ENCODE assay signal across 12 mouse cellular contexts in the genomic region with DNA sequence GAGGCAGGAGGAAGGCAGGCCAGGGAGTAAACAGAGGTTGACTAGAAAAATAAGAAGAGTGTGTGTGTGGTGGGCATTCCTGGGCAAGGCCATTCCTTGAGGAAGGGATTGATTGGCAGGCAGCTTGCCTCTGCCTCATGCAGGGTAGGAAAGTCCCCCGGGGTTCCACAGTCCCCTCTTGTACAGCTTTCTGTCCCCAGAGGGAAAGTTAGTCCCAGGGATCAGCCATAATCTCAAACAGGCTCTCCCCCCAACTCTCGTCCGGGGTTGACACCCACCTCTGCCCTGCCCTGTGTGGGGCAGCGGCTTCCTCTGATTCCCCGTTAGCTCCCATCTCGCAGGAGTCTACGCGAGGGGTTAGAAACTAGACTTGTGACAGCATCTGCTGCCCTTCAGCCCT. TPM values are rescaled to one million over a fixed set of nuclear protein-coding genes. Genes with fewer than 3 reads are reported as not detected.
DNase-seq lines count a peak whose midpoint lies in the region; ATAC-seq and TF ChIP-seq lines count a peak whose summit lies in the region.
"Had no signal": no experiment of that assay in that cellular context is flagged by ENCODE, and none has a peak within 500 bp of the region (broad histone marks: within the 10 kb centered on the region; RNA-seq: fewer than 3 reads in every experiment).

No protein-coding gene starts in this region.

- WGBS in intestine, embryonic 16.5 days, result 72% methylated on average over 8 of the region's 8 CpGs
- 76% methylated on average over 8 of the region's 8 CpGs for WGBS in intestine, embryonic 15.5 days
- 77% methylated on average over 8 of the region's 8 CpGs for WGBS in stomach, embryonic 15.5 days
- 85% methylated on average over 8 of the region's 8 CpGs for WGBS in stomach, postnatal 0 days

- H3K4me1 ChIP-seq in intestine, embryonic 16.5 days (ENCODE audit: control insufficient read depth, insufficient read depth, low read length), result peaks cover 35% of the 10 kb centered on the region
- peaks cover 32% of the 10 kb centered on the region for H3K4me1 ChIP-seq in intestine, embryonic 15.5 days (replicated peaks)
- peaks cover 34% of the 10 kb centered on the region for H3K4me1 ChIP-seq in stomach, embryonic 15.5 days
- peaks cover 2% of the 10 kb centered on the region; the same call in 1 of the 2 replicates for H3K4me1 ChIP-seq in stomach, postnatal 0 days (replicated peaks; ENCODE audit: control insufficient read depth, insufficient read depth)

- H3K9ac ChIP-seq in intestine, embryonic 16.5 days (ENCODE audit: low read depth, low read length), result no peak overlapping the region
- no peak overlapping the region for H3K9ac ChIP-seq in intestine, embryonic 15.5 days
- H3K9ac ChIP-seq in stomach, embryonic 15.5 days, result no peak overlapping the region
- H3K9ac ChIP-seq in stomach, postnatal 0 days (ENCODE audit: low read length), result no peak overlapping the region

- no peak for TF ChIP-seq CTCF in stomach, postnatal 0 days (IDR thresholded peaks at IDR 0.05; ENCODE audit: low read depth)

- H3K27me3 ChIP-seq in intestine, embryonic 16.5 days (replicated peaks; ENCODE audit: control insufficient read depth, insufficient read depth, low read length), result peaks cover 7% of the 10 kb centered on the region; the same call in 1 of the 2 replicates
- peaks cover 4% of the 10 kb centered on the region for H3K27me3 ChIP-seq in intestine, embryonic 15.5 days (replicated peaks)
- peaks cover 14% of the 10 kb centered on the region; the same call in 1 of the 2 replicates for H3K27me3 ChIP-seq in stomach, embryonic 15.5 days (replicated peaks)
- H3K27me3 ChIP-seq in stomach, postnatal 0 days (ENCODE audit: control insufficient read depth, insufficient read depth, low read length), result no peaks in the 10 kb centered on the region

- no peaks in the 10 kb centered on the region for H3K9me3 ChIP-seq in intestine, embryonic 16.5 days (ENCODE audit: control insufficient read depth, low read length)
- no peaks in the 10 kb centered on the region for H3K9me3 ChIP-seq in intestine, embryonic 15.5 days
- no peaks in the 10 kb centered on the region for H3K9me3 ChIP-seq in stomach, embryonic 15.5 days
- no peaks in the 10 kb centered on the region for H3K9me3 ChIP-seq in stomach, postnatal 0 days (ENCODE audit: control insufficient read depth, low read length)
- H3K9me3 ChIP-seq: heart, embryonic 12.5 days; kidney, embryonic 15.5 days had no signal

- no peak overlapping the region for H3K4me2 ChIP-seq in intestine, embryonic 16.5 days (ENCODE audit: low read depth, low read length)
- no peak overlapping the region for H3K4me2 ChIP-seq in intestine, embryonic 15.5 days (replicated peaks)
- H3K4me2 ChIP-seq in stomach, embryonic 15.5 days, result peak overlapping the region; percentile 95; the same call in 1 of the 2 replicates
- H3K4me2 ChIP-seq in stomach, postnatal 0 days (replicated peaks; ENCODE audit: low read depth), result no peak overlapping the region

- peak overlapping the region; percentile 92 for H3K27ac ChIP-seq in intestine, embryonic 16.5 days (ENCODE audit: low read length)
- H3K27ac ChIP-seq in intestine, embryonic 15.5 days, result no peak overlapping the region
- no peak overlapping the region for H3K27ac ChIP-seq in stomach, embryonic 15.5 days
- no peak overlapping the region for H3K27ac ChIP-seq in stomach, postnatal 0 days (replicated peaks)

- TF ChIP-seq EP300 in stomach, postnatal 0 days (optimal IDR thresholded peaks at IDR 0.05), result no peak

- H3K36me3 ChIP-seq in intestine, embryonic 16.5 days (ENCODE audit: control insufficient read depth, insufficient read depth, low read length), result peaks cover 3% of the 10 kb centered on the region; the same call in 1 of the 2 replicates
- H3K36me3 ChIP-seq in intestine, embryonic 15.5 days, result no peaks in the 10 kb centered on the region
- no peaks in the 10 kb centered on the region for H3K36me3 ChIP-seq in stomach, embryonic 15.5 days
- no peaks in the 10 kb centered on the region; the same call in 1 of the 2 replicates for H3K36me3 ChIP-seq in stomach, postnatal 0 days (ENCODE audit: control insufficient read depth, insufficient read depth, low read length)
- H3K36me3 ChIP-seq: heart, embryonic 12.5 days had no signal

- no peak overlapping the region for H3K4me3 ChIP-seq in intestine, embryonic 16.5 days (ENCODE audit: low read length)
- no peak overlapping the region for H3K4me3 ChIP-seq in intestine, embryonic 15.5 days (replicated peaks)
- no peak overlapping the region for H3K4me3 ChIP-seq in stomach, embryonic 15.5 days (replicated peaks)
- no peak overlapping the region for H3K4me3 ChIP-seq in stomach, postnatal 0 days (ENCODE audit: low read depth, low read length)

- ATAC-seq in intestine, embryonic 16.5 days, result no peak
- ATAC-seq in intestine, embryonic 15.5 days, result no peak
- ATAC-seq in stomach, embryonic 15.5 days (ENCODE audit: insufficient read depth, low FRiP score, low read depth), result no peak
- no peak for ATAC-seq in stomach, postnatal 0 days (ENCODE audit: low FRiP score, low TSS enrichment)

- peak; percentile 46 to 47 for DNase-seq in cerebellum, postnatal 25 days
- no peak for DNase-seq in cerebellum, adult 18-20 months
- DNase-seq in stomach, postnatal 0 days (ENCODE audit: low spot score), result no peak
- no peak for DNase-seq in adrenal gland, adult 8-10 months
- no peak for DNase-seq in kidney, adult 8-10 months

RNA-seq across cellular contexts. Expression of gene Ap1g2, which starts 0.6 kb away (rescaled TPM):
- polyA plus RNA-seq in intestine, embryonic 16.5 days (2015; fragmentation: Nextera tagmentation; extraction: Ambion mirVana), result 106 and 120 TPM in 2 replicates
- 71.9 and 73.9 TPM in 2 replicates for polyA plus RNA-seq in intestine, embryonic 15.5 days (2015; fragmentation: Nextera tagmentation; extraction: Ambion mirVana)
- 38.5 and 42.5 TPM in 2 replicates for polyA plus RNA-seq in stomach, embryonic 15.5 days (2015; fragmentation: Nextera tagmentation; extraction: Ambion mirVana)
- 26.4 and 31.0 TPM in 2 replicates for polyA plus RNA-seq in stomach, postnatal 0 days (2015; fragmentation: Nextera tagmentation; extraction: Ambion mirVana)
- 10 to 100 TPM; 24.5 to 29.3 (median 26.0) TPM for total RNA-seq in adrenal gland, adult 8-10 months (2022)

RNA-seq across cellular contexts. Expression of gene Jph4, which starts 9.7 kb away (rescaled TPM):
- 0.82 and 1.2 TPM in 2 replicates for polyA plus RNA-seq in intestine, embryonic 16.5 days (2015; fragmentation: Nextera tagmentation; extraction: Ambion mirVana)
- polyA plus RNA-seq in intestine, embryonic 15.5 days (2015; fragmentation: Nextera tagmentation; extraction: Ambion mirVana), result 1.6 and 1.7 TPM in 2 replicates
- polyA plus RNA-seq in stomach, embryonic 15.5 days (2015; fragmentation: Nextera tagmentation; extraction: Ambion mirVana), result 1.6 and 2.1 TPM in 2 replicates
- 0.82 and 1.0 TPM in 2 replicates for polyA plus RNA-seq in stomach, postnatal 0 days (2015; fragmentation: Nextera tagmentation; extraction: Ambion mirVana)
- 1 to 10 TPM; 3.3 to 6.9 (median 5.3) TPM for total RNA-seq in adrenal gland, adult 8-10 months (2022)
- total RNA-seq: common myeloid progenitor, adult 5-6 weeks had no signal
- polyA plus RNA-seq: C2C12 had no signal

RNA-seq across cellular contexts. Expression of gene Thtpa, which starts 12.4 kb away (rescaled TPM):
- 17.9 and 20.7 TPM in 2 replicates for polyA plus RNA-seq in intestine, embryonic 16.5 days (2015; fragmentation: Nextera tagmentation; extraction: Ambion mirVana)
- 19.0 and 19.4 TPM in 2 replicates for polyA plus RNA-seq in intestine, embryonic 15.5 days (2015; fragmentation: Nextera tagmentation; extraction: Ambion mirVana)
- polyA plus RNA-seq in stomach, embryonic 15.5 days (2015; fragmentation: Nextera tagmentation; extraction: Ambion mirVana), result 19.4 and 21.6 TPM in 2 replicates
- polyA plus RNA-seq in stomach, postnatal 0 days (2015; fragmentation: Nextera tagmentation; extraction: Ambion mirVana), result 11.5 and 11.8 TPM in 2 replicates
- 10 to 100 TPM; 16.1 to 22.6 (median 21.0) TPM for total RNA-seq in adrenal gland, adult 8-10 months (2022)

RNA-seq across cellular contexts. Expression of gene Zfhx2, which starts 14.9 kb away (rescaled TPM):
- polyA plus RNA-seq in intestine, embryonic 16.5 days (2015; fragmentation: Nextera tagmentation; extraction: Ambion mirVana), result 2.7 and 3.0 TPM in 2 replicates
- 3.8 and 4.4 TPM in 2 replicates for polyA plus RNA-seq in intestine, embryonic 15.5 days (2015; fragmentation: Nextera tagmentation; extraction: Ambion mirVana)
- 4.4 and 5.1 TPM in 2 replicates for polyA plus RNA-seq in stomach, embryonic 15.5 days (2015; fragmentation: Nextera tagmentation; extraction: Ambion mirVana)
- polyA plus RNA-seq in stomach, postnatal 0 days (2015; fragmentation: Nextera tagmentation; extraction: Ambion mirVana), result 1.0 and 1.3 TPM in 2 replicates
- 10 to 100 TPM in 2 of 4 experiments, 1 to 10 TPM in 2; 6.9 to 17.8 (median 11.7) TPM for total RNA-seq in adrenal gland, adult 8-10 months (2022)

Comparison
In these comparisons a context has a peak if more than half of its experiments do, and no peak if none do; other contexts are left out.
1. DNase-seq: peak in cerebellum, postnatal 25 days (2 of 2); none in cerebellum, adult 18-20 months (0 of 2), stomach, postnatal 0 days (single experiment), adrenal gland, adult 8-10 months (single experiment) and kidney, adult 8-10 months (0 of 2).